ENCODE assay signal across 11 mouse cellular contexts in genomic region chr15:103058715-103059114, GRCm38 (mm10). TPM values are rescaled to one million over a fixed set of nuclear protein-coding genes. Genes with fewer than 3 reads are reported as not detected.
DNase-seq lines count a peak whose midpoint lies in the region; ATAC-seq lines count a peak whose summit lies in the region.
"Had no signal": no experiment of that assay in that cellular context is flagged by ENCODE, and none has a peak within 500 bp of the region (broad histone marks: within the 10 kb centered on the region; RNA-seq: fewer than 3 reads in every experiment).

No protein-coding gene starts in this region.

- H3K27me3 ChIP-seq in heart, embryonic 10.5 days (ENCODE audit: insufficient read depth, poor library complexity, severe bottlenecking), result peaks cover 98% of the 10 kb centered on the region
- H3K27me3 ChIP-seq in kidney, embryonic 14.5 days (ENCODE audit: control insufficient read depth, insufficient read depth, low read length), result no peaks in the 10 kb centered on the region
- H3K27me3 ChIP-seq in neural tube, embryonic 15.5 days (replicated peaks), result no peaks in the 10 kb centered on the region

- H3K4me1 ChIP-seq in heart, embryonic 10.5 days, result 0 out of 2 replicates have a peak, but pooled peaks cover 4% of the 10 kb centered on the region
- H3K4me1 ChIP-seq in kidney, embryonic 14.5 days (ENCODE audit: control insufficient read depth, insufficient read depth, low read length), result peaks cover 60% of the 10 kb centered on the region
- peaks cover 83% of the 10 kb centered on the region for H3K4me1 ChIP-seq in neural tube, embryonic 15.5 days

- peak overlapping the region; percentile 65 for H3K4me2 ChIP-seq in kidney, embryonic 14.5 days (replicated peaks; ENCODE audit: low read depth, low read length)
- H3K4me2 ChIP-seq in neural tube, embryonic 15.5 days, result peak overlapping the region; percentile 51

- ATAC-seq in kidney, embryonic 14.5 days (ENCODE audit: low FRiP score, low TSS enrichment), result no peak
- ATAC-seq in neural tube, embryonic 15.5 days (ENCODE audit: low FRiP score), result no peak
- ATAC-seq in megakaryocyte-erythroid progenitor cell, adult 5-6 weeks (replicated peaks; ENCODE audit: low FRiP score, low TSS enrichment, poor library complexity, severe bottlenecking), result no peak
- ATAC-seq in cerebellum, adult (ENCODE audit: insufficient number of reproducible peaks, low FRiP score, low TSS enrichment), result no peak

- peak overlapping the region; percentile 36; the same call in 1 of the 2 replicates for H3K27ac ChIP-seq in heart, embryonic 10.5 days
- peak overlapping the region; percentile 90 for H3K27ac ChIP-seq in kidney, embryonic 14.5 days (ENCODE audit: low read depth, low read length)
- H3K27ac ChIP-seq in neural tube, embryonic 15.5 days (replicated peaks), result peak overlapping the region; percentile 75

- intact Hi-C loops in heart, postnatal 10 days (cut with DNase I), result no loop called here

- H3K9me3 ChIP-seq in heart, embryonic 10.5 days, result no peaks in the 10 kb centered on the region
- no peaks in the 10 kb centered on the region for H3K9me3 ChIP-seq in kidney, embryonic 14.5 days (ENCODE audit: control insufficient read depth, low read length)
- no peaks in the 10 kb centered on the region for H3K9me3 ChIP-seq in neural tube, embryonic 15.5 days (replicated peaks)

- 2% methylated on average over 12 of the region's 12 CpGs for WGBS in heart, embryonic 10.5 days
- 4% methylated on average over 12 of the region's 12 CpGs for WGBS in kidney, embryonic 14.5 days
- 15% methylated on average over 12 of the region's 12 CpGs for WGBS in neural tube, embryonic 15.5 days

- DNase-seq in heart, embryonic 10.5 days (ENCODE audit: low spot score), result no peak
- DNase-seq in heart, postnatal 10 days, result no peak
- peak; percentile 66 for DNase-seq in embryo, embryonic 9.5 days (ENCODE audit: extremely low spot score)
- no peak for DNase-seq in layer of hippocampus, postnatal 36 days
- DNase-seq: cerebellum, adult 18-20 months; thymus, adult 18-20 months had no signal

- no peaks in the 10 kb centered on the region for H3K36me3 ChIP-seq in heart, embryonic 10.5 days
- no peaks in the 10 kb centered on the region for H3K36me3 ChIP-seq in kidney, embryonic 14.5 days (ENCODE audit: control insufficient read depth, insufficient read depth, low read length)
- H3K36me3 ChIP-seq in neural tube, embryonic 15.5 days, result no peaks in the 10 kb centered on the region

- peak overlapping the region; percentile 15; the same call in 1 of the 2 replicates for H3K4me3 ChIP-seq in heart, embryonic 10.5 days
- peak overlapping the region; percentile 40 for H3K4me3 ChIP-seq in kidney, embryonic 14.5 days (ENCODE audit: low read length)
- H3K4me3 ChIP-seq in neural tube, embryonic 15.5 days (replicated peaks), result peak overlapping the region; percentile 22; the same call in 1 of the 2 replicates

- H3K9ac ChIP-seq in kidney, embryonic 14.5 days (ENCODE audit: low read depth, low read length), result peak overlapping the region; percentile 71
- H3K9ac ChIP-seq in neural tube, embryonic 15.5 days (replicated peaks), result 0 out of 2 replicates have a peak overlapping the region, but pooled peaks have one; percentile 37

RNA-seq across cellular contexts. Expression of gene Hoxc4, which starts 40.0 kb away (rescaled TPM):
- polyA plus RNA-seq in heart, embryonic 10.5 days (2016; fragmentation: Nextera tagmentation; extraction: Ambion mirVana), result 0.81 and 6.6 TPM in 2 replicates
- total RNA-seq in heart, postnatal 10 days (2021), result under 1 TPM in 1 of 2 experiments, not detected in 1; 0.24 TPM
- 7.4 and 8.6 TPM in 2 replicates for polyA plus RNA-seq in kidney, embryonic 14.5 days (2014; fragmentation: Nextera tagmentation; extraction: Ambion mirVana)
- 26.7 and 48.6 TPM in 2 replicates for polyA plus RNA-seq in neural tube, embryonic 15.5 days (2015; fragmentation: Nextera tagmentation; extraction: Ambion mirVana)
- not detected for total RNA-seq in layer of hippocampus, postnatal 36 days (2021)
- total RNA-seq in megakaryocyte-erythroid progenitor cell, adult 5-6 weeks (2014; fragmentation: Nextera tagmentation), result not detected in 2 replicates
- total RNA-seq in megakaryocyte-erythroid progenitor cell, adult 5-6 weeks (2017), result not detected in 2 replicates
- total RNA-seq: layer of hippocampus, postnatal 14 days had no signal

Comparison
In these comparisons a context has a peak if more than half of its experiments do, and no peak if none do; other contexts are left out.
1. H3K27ac ChIP-seq: peak in every context shown above with its lines; median percentile 90 in kidney, embryonic 14.5 days; 75 in neural tube, embryonic 15.5 days; 36 in heart, embryonic 10.5 days.